Mouse (Mus musculus) testis, adult 2 months (tissue): ENCODE data around the gene Klk4. TPM values are rescaled to one million over a fixed set of nuclear protein-coding genes. Genes with fewer than 3 reads are reported as not detected.
A peak's percentile ranks its signal among the peaks of the same experiment; 100 is the strongest.

ENCODE experiments used
- H3K27ac ChIP-seq: fragments of 200-500 bp; 2 replicates; pipeline ENCODE4 v1.5.1; 2012; ENCODE audit warnings: low read depth, low read length; ENCODE audit not compliant: control insufficient read depth, insufficient read depth
- H3K27me3 ChIP-seq: fragments of 200-500 bp; 2 replicates; pipeline ENCODE4 v1.6.1; 2012; ENCODE audit warnings: mild to moderate bottlenecking, low read length, moderate library complexity; ENCODE audit not compliant: control insufficient read depth, insufficient read depth
- H3K36me3 ChIP-seq: fragments of 200-500 bp; 2 replicates; pipeline ENCODE4 v1.6.1; 2012; ENCODE audit warnings: mild to moderate bottlenecking, low read length; ENCODE audit not compliant: control insufficient read depth, insufficient read depth
- H3K4me1 ChIP-seq: fragments of 200-500 bp; 2 replicates; pipeline ENCODE4 v1.6.1; 2012; ENCODE audit warnings: low read length; ENCODE audit not compliant: control insufficient read depth, insufficient read depth
- H3K4me3 ChIP-seq: fragments of 200-500 bp; 2 replicates; pipeline ENCODE4 v1.5.1; 2012; ENCODE audit warnings: low read depth, mild to moderate bottlenecking, low read length, moderate library complexity, mixed read lengths; ENCODE audit not compliant: control insufficient read depth
- CTCF ChIP-seq: fragments of 200-500 bp; IDR thresholded peaks from 2 replicates; pipeline ENCODE4 v1.5.1; 2012; ENCODE audit warnings: low read depth, mild to moderate bottlenecking, inconsistent platforms, low read length, moderate library complexity; ENCODE audit not compliant: control insufficient read depth, insufficient read depth, insufficient replicate concordance
- POLR2A ChIP-seq: fragments of 200-500 bp; IDR thresholded peaks from 2 replicates; pipeline ENCODE4 v1.6.1; 2012; ENCODE audit warnings: low read depth, mild to moderate bottlenecking, inconsistent platforms, low read length, moderate library complexity; ENCODE audit not compliant: control insufficient read depth
- polyA plus RNA-seq: library from polyadenylated mRNA; depleted of rRNA; stranded (reverse); fragments of >200 nt; gene quantifications from 2 replicates; pipeline ENCODE4 v1.2.3, GENCODE M21; 2012

Gene Klk4
- polyA plus RNA-seq, 1 experiment, result not detected

- Histone ChIP-seq H3K27me3 (no peaks in the 10 kb centered on the region), H3K4me3 (peak overlapping the region; percentile 85), H3K36me3 (no peaks in the 10 kb centered on the region), H3K27ac (no peak overlapping the region), H3K4me1 (peaks cover 12% of the 10 kb centered on the region)
- TF ChIP-seq POLR2A (no peak; the same call in 1 of the 2 replicates), CTCF (no peak)
Measured at GRCm38 (mm10) chr7:43857501-43857900, 23.5 kb upstream of the Klk4 start.

GRCm38 (mm10) chr7:43860411-43860810, 20.5 kb upstream of the Klk4 start:
- H3K4me1 ChIP-seq, result peaks cover 12% of the 10 kb centered on the region
- H3K27me3 ChIP-seq, result no peaks in the 10 kb centered on the region
- 0 out of 2 replicates have a peak overlapping the region, but pooled peaks have one; percentile 9 for H3K4me3 ChIP-seq
- TF ChIP-seq CTCF (no peak), POLR2A (no peak)
- no peaks in the 10 kb centered on the region for H3K36me3 ChIP-seq
- no peak overlapping the region for H3K27ac ChIP-seq

GRCm38 (mm10) chr7:43873237-43873636, 7.7 kb upstream of the Klk4 start:
- Histone ChIP-seq H3K4me3 (no peak overlapping the region), H3K4me1 (no peaks in the 10 kb centered on the region), H3K36me3 (no peaks in the 10 kb centered on the region), H3K27ac (no peak overlapping the region), H3K27me3 (no peaks in the 10 kb centered on the region)
- TF ChIP-seq CTCF (peak; percentile 95), POLR2A (no peak)

- no peaks in the 10 kb centered on the region for H3K27me3 ChIP-seq
- TF ChIP-seq POLR2A (no peak), CTCF (no peak)
- no peaks in the 10 kb centered on the region for H3K36me3 ChIP-seq
- H3K27ac ChIP-seq, result no peak overlapping the region
- H3K4me1 ChIP-seq, result no peaks in the 10 kb centered on the region
- H3K4me3 ChIP-seq, result no peak overlapping the region
Measured at GRCm38 (mm10) chr7:43873674-43874073, 7.3 kb upstream of the Klk4 start.

GRCm38 (mm10) chr7:43874868-43875375, 6.0 kb upstream of the Klk4 start:
- no peak overlapping the region for H3K4me3 ChIP-seq
- TF ChIP-seq POLR2A (no peak), CTCF (no peak)
- no peaks in the 10 kb centered on the region for H3K36me3 ChIP-seq
- no peaks in the 10 kb centered on the region for H3K4me1 ChIP-seq
- no peak overlapping the region for H3K27ac ChIP-seq
- H3K27me3 ChIP-seq, result no peaks in the 10 kb centered on the region

- Histone ChIP-seq H3K27ac (no peak overlapping the region), H3K36me3 (no peaks in the 10 kb centered on the region), H3K27me3 (no peaks in the 10 kb centered on the region), H3K4me1 (no peaks in the 10 kb centered on the region), H3K4me3 (no peak overlapping the region)
- TF ChIP-seq POLR2A (no peak), CTCF (no peak)
Measured at GRCm38 (mm10) chr7:43876444-43876843, 4.5 kb upstream of the Klk4 start.

- no peak overlapping the region for H3K4me3 ChIP-seq
- H3K27me3 ChIP-seq, result no peaks in the 10 kb centered on the region
- H3K4me1 ChIP-seq, result peaks cover under 1% of the 10 kb centered on the region; the same call in 1 of the 2 replicates
- peak; percentile 12; the same call in 1 of the 2 replicates for TF ChIP-seq CTCF
- no peak for TF ChIP-seq POLR2A
- no peaks in the 10 kb centered on the region for H3K36me3 ChIP-seq
- no peak overlapping the region for H3K27ac ChIP-seq
Measured at GRCm38 (mm10) chr7:43878281-43878680, 2.7 kb upstream of the Klk4 start.
